Mouse (Mus musculus): ENCODE measurements around the gene Ttc25. TPM values are rescaled to one million over a fixed set of nuclear protein-coding genes. Genes with fewer than 3 reads are reported as not detected.

The Ttc25 gene
- polyA plus RNA-seq, 1 experiment from 2014 or later: 0.18 TPM

DNA sequence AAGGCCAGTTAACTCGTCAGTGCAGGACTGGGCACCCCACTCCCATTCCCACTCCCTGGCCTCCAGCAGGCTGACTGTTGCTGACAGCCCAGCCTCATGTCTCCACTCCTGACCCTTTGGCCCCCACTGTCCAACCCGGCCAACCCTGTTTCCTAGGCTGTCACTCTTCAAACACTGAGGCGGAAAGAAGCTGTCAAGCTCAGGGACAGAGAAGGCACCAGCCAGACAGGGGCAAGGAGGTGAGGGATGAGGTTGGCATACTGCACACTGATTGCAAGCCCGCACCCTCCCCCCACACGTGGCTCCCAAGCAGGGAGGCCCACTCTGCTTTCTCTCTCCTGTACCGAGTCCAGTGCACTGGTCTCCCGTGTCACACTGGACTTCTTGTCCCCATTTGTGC lies 26.2 kb upstream of the Ttc25 start:
- H3K9ac ChIP-seq (ENCODE audit: low read depth, low read length): no peak overlapping the region
- no peaks in the 10 kb centered on the region for H3K4me1 ChIP-seq (replicated peaks; ENCODE audit: control insufficient read depth, insufficient read depth, low read length)
- no peaks in the 10 kb centered on the region for H3K9me3 ChIP-seq (ENCODE audit: control insufficient read depth)
- 48% methylated on average over 7 of the region's 7 CpGs for WGBS
- H3K27ac ChIP-seq (ENCODE audit: low read depth, low read length): no peak overlapping the region
- peaks cover 76% of the 10 kb centered on the region for H3K36me3 ChIP-seq (ENCODE audit: control insufficient read depth, insufficient read depth)
- no peak overlapping the region for H3K4me2 ChIP-seq (replicated peaks; ENCODE audit: low read depth)
- H3K4me3 ChIP-seq (ENCODE audit: low read depth, low read length): no peak overlapping the region
- H3K27me3 ChIP-seq (replicated peaks; ENCODE audit: control insufficient read depth, insufficient read depth, low read length): no peaks in the 10 kb centered on the region
- no peak for ATAC-seq
- no peak for TF ChIP-seq CTCF (IDR thresholded peaks at IDR 0.05; ENCODE audit: low read depth)

- H3K4me2 ChIP-seq (replicated peaks; ENCODE audit: low read depth): no peak overlapping the region
- no peaks in the 10 kb centered on the region for H3K9me3 ChIP-seq (ENCODE audit: control insufficient read depth)
- TF ChIP-seq CTCF (IDR thresholded peaks at IDR 0.05; ENCODE audit: low read depth): no peak
- H3K27me3 ChIP-seq (replicated peaks; ENCODE audit: control insufficient read depth, insufficient read depth, low read length): no peaks in the 10 kb centered on the region
- peaks cover 6% of the 10 kb centered on the region; the same call in 1 of the 2 replicates for H3K4me1 ChIP-seq (replicated peaks; ENCODE audit: control insufficient read depth, insufficient read depth, low read length)
- ATAC-seq: no peak
- WGBS: 77% methylated on average over 15 of the region's 15 CpGs
- H3K27ac ChIP-seq (ENCODE audit: low read depth, low read length): no peak overlapping the region
- peaks cover 63% of the 10 kb centered on the region for H3K36me3 ChIP-seq (ENCODE audit: control insufficient read depth, insufficient read depth)
- H3K9ac ChIP-seq (ENCODE audit: low read depth, low read length): no peak overlapping the region
- H3K4me3 ChIP-seq (ENCODE audit: low read depth, low read length): no peak overlapping the region
Measured at GRCm38 (mm10) chr11:100520838-100521237, 24.6 kb upstream of the Ttc25 start.

GRCm38 (mm10) chr11:100524358-100524757 lies 21.0 kb upstream of the Ttc25 start:
- H3K27ac ChIP-seq (ENCODE audit: low read depth, low read length): no peak overlapping the region
- peaks cover 13% of the 10 kb centered on the region for H3K4me1 ChIP-seq (replicated peaks; ENCODE audit: control insufficient read depth, insufficient read depth, low read length)
- WGBS: 82% methylated on average over 5 of the region's 5 CpGs
- H3K27me3 ChIP-seq (replicated peaks; ENCODE audit: control insufficient read depth, insufficient read depth, low read length): no peaks in the 10 kb centered on the region
- no peaks in the 10 kb centered on the region for H3K9me3 ChIP-seq (ENCODE audit: control insufficient read depth)
- peaks cover 40% of the 10 kb centered on the region for H3K36me3 ChIP-seq (ENCODE audit: control insufficient read depth, insufficient read depth)
- H3K4me3 ChIP-seq (ENCODE audit: low read depth, low read length): no peak overlapping the region
- no peak overlapping the region for H3K9ac ChIP-seq (ENCODE audit: low read depth, low read length)
- no peak for ATAC-seq
- no peak overlapping the region for H3K4me2 ChIP-seq (replicated peaks; ENCODE audit: low read depth)
- TF ChIP-seq CTCF (IDR thresholded peaks at IDR 0.05; ENCODE audit: low read depth): no peak

- Histone ChIP-seq H3K9ac (ENCODE audit: low read depth, low read length) (no peak overlapping the region), H3K27me3 (replicated peaks; ENCODE audit: control insufficient read depth, insufficient read depth, low read length) (no peaks in the 10 kb centered on the region), H3K9me3 (ENCODE audit: control insufficient read depth) (no peaks in the 10 kb centered on the region), H3K4me2 (replicated peaks; ENCODE audit: low read depth) (peak overlapping the region; percentile 74; the same call in 1 of the 2 replicates), H3K4me1 (replicated peaks; ENCODE audit: control insufficient read depth, insufficient read depth, low read length) (peaks cover 13% of the 10 kb centered on the region), H3K36me3 (ENCODE audit: control insufficient read depth, insufficient read depth) (peaks cover 32% of the 10 kb centered on the region), H3K4me3 (ENCODE audit: low read depth, low read length) (no peak overlapping the region), H3K27ac (ENCODE audit: low read depth, low read length) (no peak overlapping the region)
- no peak for TF ChIP-seq CTCF (IDR thresholded peaks at IDR 0.05; ENCODE audit: low read depth)
- 27% methylated on average over 11 of the region's 11 CpGs for WGBS
- ATAC-seq: no peak
Measured at GRCm38 (mm10) chr11:100524987-100525630, 20.3 kb upstream of the Ttc25 start.

DNA sequence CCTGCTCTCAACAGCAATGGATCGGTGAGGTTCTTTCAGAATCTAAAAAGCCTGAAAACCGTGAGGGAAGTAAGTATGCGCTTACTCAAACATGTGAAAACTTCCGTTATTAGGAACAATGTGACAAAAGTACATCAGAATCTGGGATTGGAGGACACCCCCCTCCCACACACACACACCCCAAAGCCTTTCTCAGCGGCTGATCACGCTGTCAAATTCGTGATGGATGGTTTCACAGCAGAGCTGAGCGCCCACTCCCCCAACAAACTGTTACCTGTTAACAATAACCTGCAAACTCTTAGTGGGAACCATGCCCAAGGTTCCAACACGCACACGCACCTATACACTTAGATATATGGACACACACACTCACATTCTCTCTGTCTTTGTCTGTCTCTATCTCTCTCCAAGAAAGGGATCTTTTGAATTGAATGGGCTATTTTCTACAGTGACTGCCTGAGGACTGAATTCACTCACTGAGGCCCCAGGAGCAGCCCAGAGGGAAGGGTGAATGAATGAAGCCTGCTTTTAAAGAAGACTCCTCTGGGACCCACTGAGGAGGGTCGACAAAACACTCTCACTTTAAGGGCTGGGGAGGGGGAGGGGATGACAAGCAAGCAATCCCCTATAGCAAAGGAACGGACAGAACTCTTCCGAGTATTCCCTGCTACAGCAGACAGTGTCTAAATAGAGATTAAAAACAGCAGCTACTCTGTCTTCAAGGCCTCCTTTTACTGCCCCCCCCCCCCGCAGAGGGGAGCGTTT lies 19.2 kb upstream of the Ttc25 start:
- Histone ChIP-seq H3K36me3 (ENCODE audit: control insufficient read depth, insufficient read depth) (peaks cover 22% of the 10 kb centered on the region), H3K27me3 (replicated peaks; ENCODE audit: control insufficient read depth, insufficient read depth, low read length) (no peaks in the 10 kb centered on the region), H3K27ac (ENCODE audit: low read depth, low read length) (no peak overlapping the region), H3K4me3 (ENCODE audit: low read depth, low read length) (peak overlapping the region; percentile 79), H3K9me3 (ENCODE audit: control insufficient read depth) (no peaks in the 10 kb centered on the region), H3K4me1 (replicated peaks; ENCODE audit: control insufficient read depth, insufficient read depth, low read length) (peaks cover 13% of the 10 kb centered on the region), H3K9ac (ENCODE audit: low read depth, low read length) (peak overlapping the region; percentile 66; the same call in 1 of the 2 replicates), H3K4me2 (replicated peaks; ENCODE audit: low read depth) (peak overlapping the region; percentile 74)
- no peak for TF ChIP-seq CTCF (IDR thresholded peaks at IDR 0.05; ENCODE audit: low read depth)
- no peak for ATAC-seq
- 25% methylated on average over 15 of the region's 15 CpGs for WGBS

DNA sequence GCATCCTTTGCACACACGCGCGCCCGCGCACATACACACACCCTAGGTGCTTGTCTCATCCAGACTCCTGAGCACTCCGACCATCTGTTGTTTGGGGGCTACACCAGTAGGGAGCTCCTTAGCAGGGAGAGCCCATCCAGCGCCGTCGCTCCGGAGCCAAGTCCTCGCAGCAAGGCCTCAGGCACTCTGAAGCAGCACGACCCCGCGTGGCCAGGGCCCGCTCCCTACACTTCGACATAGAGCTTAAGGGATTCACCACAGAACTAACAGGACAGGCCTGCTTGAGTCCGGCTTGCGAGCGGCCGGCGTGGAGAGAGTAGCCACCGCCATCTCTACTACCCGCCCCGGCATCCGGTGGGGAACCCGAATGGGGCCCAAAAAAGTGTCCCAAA lies 18.3 kb upstream of the Ttc25 start:
- peak; percentile 68 for TF ChIP-seq CTCF (IDR thresholded peaks at IDR 0.05; ENCODE audit: low read depth)
- ATAC-seq: peak; percentile 25
- peak overlapping the region; percentile 74 for H3K4me2 ChIP-seq (replicated peaks; ENCODE audit: low read depth)
- H3K4me3 ChIP-seq (ENCODE audit: low read depth, low read length): peak overlapping the region; percentile 79
- peak overlapping the region; percentile 75 for H3K27ac ChIP-seq (ENCODE audit: low read depth, low read length)
- peaks cover 13% of the 10 kb centered on the region for H3K4me1 ChIP-seq (replicated peaks; ENCODE audit: control insufficient read depth, insufficient read depth, low read length)
- H3K27me3 ChIP-seq (replicated peaks; ENCODE audit: control insufficient read depth, insufficient read depth, low read length): no peaks in the 10 kb centered on the region
- under 1% methylated on average over 26 of the region's 26 CpGs for WGBS
- no peaks in the 10 kb centered on the region for H3K9me3 ChIP-seq (ENCODE audit: control insufficient read depth)
- H3K36me3 ChIP-seq (ENCODE audit: control insufficient read depth, insufficient read depth): peaks cover 14% of the 10 kb centered on the region
- peak overlapping the region; percentile 66 for H3K9ac ChIP-seq (ENCODE audit: low read depth, low read length)
